Mouse (Mus musculus): ENCODE data around the gene Irgc1. TPM values are rescaled to one million over a fixed set of nuclear protein-coding genes. Genes with fewer than 3 reads are reported as not detected.

Irgc1 gene
- polyA plus RNA-seq, 1 experiment from 2014 or later = not detected

- Histone ChIP-seq H3K4me1 (peaks cover 12% of the 10 kb centered on the region; the same call in 1 of the 2 replicates), H3K9ac (no peak overlapping the region), H3K27me3 (no peaks in the 10 kb centered on the region), H3K4me3 (no peak overlapping the region), H3K4me2 (no peak overlapping the region), H3K36me3 (peaks cover 15% of the 10 kb centered on the region), H3K9me3 (peaks cover 9% of the 10 kb centered on the region), H3K27ac (no peak overlapping the region)
- WGBS = 92% methylated on average over 8 of the region's 8 CpGs
- no peak for ATAC-seq (ENCODE audit: insufficient number of reproducible peaks, insufficient read depth, low FRiP score, low TSS enrichment, low read depth)
These were observed 53.7 kb downstream of the Irgc1 start for GRCm38 (mm10) chr7:24398364-24398913.

DNA sequence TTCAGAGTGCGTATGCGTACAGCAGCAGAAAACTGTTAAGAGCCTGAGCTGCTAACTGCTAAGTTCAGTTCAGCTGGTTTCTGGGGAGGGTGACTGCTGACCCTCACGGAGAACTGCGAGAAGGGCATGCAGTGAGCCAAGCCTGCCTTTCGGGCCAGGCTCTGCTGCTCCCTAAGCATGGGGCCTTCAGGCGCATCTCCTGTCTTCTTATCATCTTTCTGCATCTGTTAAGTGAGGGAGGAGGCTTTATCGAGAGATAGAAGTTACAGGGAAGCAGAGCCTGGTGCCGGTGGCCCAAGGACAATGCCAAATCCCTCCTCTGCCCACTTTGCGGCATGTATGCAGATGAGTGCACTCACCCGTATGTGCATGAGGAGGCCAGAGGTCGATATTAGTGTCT is 55.3 kb downstream of the Irgc1 start:
- 0 out of 2 replicates have a peak overlapping the region, but pooled peaks have one; percentile 32 for H3K9ac ChIP-seq
- H3K27ac ChIP-seq = no peak overlapping the region
- ATAC-seq (ENCODE audit: insufficient number of reproducible peaks, insufficient read depth, low FRiP score, low TSS enrichment, low read depth) = no peak
- H3K4me1 ChIP-seq = peaks cover 12% of the 10 kb centered on the region; the same call in 1 of the 2 replicates
- H3K9me3 ChIP-seq = no peaks in the 10 kb centered on the region
- no peaks in the 10 kb centered on the region for H3K27me3 ChIP-seq
- no peaks in the 10 kb centered on the region for H3K36me3 ChIP-seq
- H3K4me3 ChIP-seq = no peak overlapping the region
- no peak overlapping the region for H3K4me2 ChIP-seq
- 77% methylated on average over 11 of the region's 11 CpGs for WGBS

GRCm38 (mm10) chr7:24394475-24395161 is 57.5 kb downstream of the Irgc1 start:
- Histone ChIP-seq H3K27ac (peak overlapping the region; percentile 18; the same call in 1 of the 2 replicates), H3K9ac (no peak overlapping the region)

DNA sequence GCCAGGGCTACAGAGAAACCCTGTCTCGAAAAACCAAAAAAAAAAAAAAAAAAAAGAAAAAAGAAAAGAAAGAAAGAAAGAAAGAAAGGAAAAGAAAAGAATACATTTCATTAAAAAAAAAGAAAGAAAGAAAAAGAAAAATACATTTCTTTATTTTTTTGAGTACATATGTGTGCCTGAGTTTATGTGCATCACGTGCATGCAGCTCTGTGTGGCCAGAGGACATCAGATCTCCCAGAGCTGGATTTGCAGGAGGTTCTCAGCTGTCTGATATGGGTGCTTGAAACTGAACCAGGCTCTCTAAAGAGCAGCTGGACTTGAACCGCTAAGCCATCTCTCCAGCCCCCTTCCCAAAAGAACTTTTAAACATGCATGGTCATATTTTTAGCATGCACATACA is 58.0 kb downstream of the Irgc1 start:
- peaks cover 30% of the 10 kb centered on the region for H3K4me1 ChIP-seq
- H3K36me3 ChIP-seq = no peaks in the 10 kb centered on the region
- no peak overlapping the region for H3K4me2 ChIP-seq
- 83% methylated on average over 3 of the region's 3 CpGs for WGBS
- H3K27ac ChIP-seq = no peak overlapping the region
- no peaks in the 10 kb centered on the region for H3K9me3 ChIP-seq
- no peak overlapping the region for H3K9ac ChIP-seq
- no peaks in the 10 kb centered on the region for H3K27me3 ChIP-seq
- H3K4me3 ChIP-seq = no peak overlapping the region
- ATAC-seq (ENCODE audit: insufficient number of reproducible peaks, insufficient read depth, low FRiP score, low TSS enrichment, low read depth) = no peak

More at GRCm38 (mm10) chr7:24394475-24395161, 57.5 kb downstream of the Irgc1 start:
- Histone ChIP-seq H3K4me2 (no peak overlapping the region), H3K4me1 (peaks cover 25% of the 10 kb centered on the region), H3K27me3 (no peaks in the 10 kb centered on the region), H3K36me3 (no peaks in the 10 kb centered on the region), H3K9me3 (no peaks in the 10 kb centered on the region), H3K4me3 (no peak overlapping the region)
- no peak for ATAC-seq (ENCODE audit: insufficient number of reproducible peaks, insufficient read depth, low FRiP score, low TSS enrichment, low read depth)
- 52% methylated on average over 15 of the region's 15 CpGs for WGBS

DNA sequence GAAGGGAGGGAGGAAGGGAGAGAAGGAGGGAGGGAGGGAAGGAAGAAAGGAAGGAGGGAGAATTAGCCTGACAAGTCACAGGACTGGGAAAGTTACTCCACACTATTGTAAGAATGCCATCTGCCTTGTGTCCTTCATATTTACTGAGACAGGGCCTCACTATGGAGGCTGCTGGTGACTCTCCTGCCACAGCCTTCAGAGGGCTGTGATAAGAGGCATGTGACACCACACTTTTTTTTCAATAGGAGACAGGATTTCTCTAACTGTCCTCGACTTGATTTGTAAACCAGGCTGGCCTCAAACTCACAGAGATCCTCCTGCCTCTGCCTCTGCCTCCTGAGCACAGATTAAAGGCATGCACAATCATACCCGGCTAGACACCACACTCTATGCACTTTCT is 60.4 kb downstream of the Irgc1 start:
- Histone ChIP-seq H3K9me3 (no peaks in the 10 kb centered on the region), H3K4me1 (peaks cover 30% of the 10 kb centered on the region), H3K27ac (peak overlapping the region; percentile 41; the same call in 1 of the 2 replicates), H3K36me3 (no peaks in the 10 kb centered on the region), H3K4me2 (no peak overlapping the region), H3K4me3 (no peak overlapping the region), H3K9ac (no peak overlapping the region), H3K27me3 (no peaks in the 10 kb centered on the region)
- 74% methylated on average over 2 of the region's 2 CpGs for WGBS
- ATAC-seq (ENCODE audit: insufficient number of reproducible peaks, insufficient read depth, low FRiP score, low TSS enrichment, low read depth) = no peak

DNA sequence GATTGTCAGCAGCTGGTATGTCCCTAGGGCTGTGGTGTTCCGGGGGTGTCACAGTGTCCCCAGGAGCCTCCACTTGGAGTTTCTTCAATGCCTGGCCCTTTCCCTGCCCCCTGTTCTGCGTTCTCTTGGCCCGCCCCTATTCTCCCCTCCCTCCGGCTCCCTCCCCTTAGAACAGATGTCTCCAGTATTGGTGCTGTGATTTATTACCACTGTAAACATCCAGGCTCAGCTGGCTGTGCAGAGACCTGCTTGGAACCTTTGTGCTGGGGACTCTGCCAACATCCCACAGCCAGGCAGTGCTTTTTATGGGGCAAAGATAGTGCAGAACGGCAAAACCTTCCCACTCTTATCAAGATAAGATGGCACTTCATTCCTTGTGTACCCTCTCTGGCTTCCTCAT is 61.0 kb downstream of the Irgc1 start:
- Histone ChIP-seq H3K4me3 (no peak overlapping the region), H3K4me2 (peak overlapping the region; percentile 26; the same call in 1 of the 2 replicates), H3K9me3 (no peaks in the 10 kb centered on the region), H3K36me3 (no peaks in the 10 kb centered on the region), H3K27me3 (no peaks in the 10 kb centered on the region), H3K27ac (peak overlapping the region; percentile 41; the same call in 1 of the 2 replicates), H3K4me1 (peaks cover 30% of the 10 kb centered on the region), H3K9ac (no peak overlapping the region)
- ATAC-seq (ENCODE audit: insufficient number of reproducible peaks, insufficient read depth, low FRiP score, low TSS enrichment, low read depth) = no peak
- 13% methylated on average over 5 of the region's 5 CpGs for WGBS

- Histone ChIP-seq H3K9me3 (no peaks in the 10 kb centered on the region), H3K4me1 (peaks cover 30% of the 10 kb centered on the region), H3K4me2 (no peak overlapping the region), H3K36me3 (no peaks in the 10 kb centered on the region), H3K9ac (no peak overlapping the region), H3K4me3 (no peak overlapping the region), H3K27me3 (no peaks in the 10 kb centered on the region), H3K27ac (peak overlapping the region; percentile 60; the same call in 1 of the 2 replicates)
- ATAC-seq (ENCODE audit: insufficient number of reproducible peaks, insufficient read depth, low FRiP score, low TSS enrichment, low read depth) = no peak
- WGBS = 44% methylated on average over 7 of the region's 7 CpGs
These were observed 61.6 kb downstream of the Irgc1 start for GRCm38 (mm10) chr7:24390512-24390911.

DNA sequence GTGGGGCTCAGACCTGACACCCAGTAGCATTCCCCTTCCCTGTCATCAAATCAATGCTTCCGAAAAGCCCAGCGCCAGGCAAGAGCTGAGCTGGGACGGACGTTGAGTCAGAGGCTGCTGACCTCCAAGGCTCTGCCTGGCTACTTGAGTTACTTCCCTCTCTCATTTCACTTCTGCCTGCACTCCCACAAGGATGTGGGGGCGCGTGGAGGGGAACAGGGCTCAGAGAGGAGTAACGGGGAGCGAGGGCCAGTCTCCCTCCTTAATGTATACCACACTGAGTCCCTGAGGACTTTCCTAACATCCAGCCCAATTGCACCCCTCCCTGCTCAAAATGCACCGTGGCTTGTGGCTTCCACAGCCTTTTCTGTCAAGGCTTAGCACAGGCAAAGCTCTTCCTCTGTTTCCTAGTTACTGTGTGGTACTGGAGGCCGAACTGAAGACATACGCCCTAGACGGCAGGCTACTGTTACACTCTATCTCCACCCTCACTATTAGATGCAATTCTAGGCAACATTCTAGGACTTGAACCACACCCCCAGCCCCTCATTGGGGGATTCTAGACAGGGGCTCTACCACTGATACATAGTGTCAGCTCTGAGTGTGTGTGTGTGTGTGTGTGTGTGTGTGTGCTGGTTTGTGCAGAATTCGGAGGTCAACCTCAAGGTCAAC is 62.4 kb downstream of the Irgc1 start:
- no peaks in the 10 kb centered on the region for H3K36me3 ChIP-seq
- ATAC-seq (ENCODE audit: insufficient number of reproducible peaks, insufficient read depth, low FRiP score, low TSS enrichment, low read depth) = peak; percentile 8; the same call in 1 of the 2 replicates
- no peak overlapping the region; the same call in 1 of the 2 replicates for H3K4me2 ChIP-seq
- H3K4me1 ChIP-seq = peaks cover 25% of the 10 kb centered on the region
- H3K27ac ChIP-seq = peak overlapping the region; percentile 60; the same call in 1 of the 2 replicates
- no peak overlapping the region for H3K4me3 ChIP-seq
- H3K9me3 ChIP-seq = no peaks in the 10 kb centered on the region
- peak overlapping the region; percentile 49; the same call in 1 of the 2 replicates for H3K9ac ChIP-seq
- 40% methylated on average over 13 of the region's 13 CpGs for WGBS
- H3K27me3 ChIP-seq = 0 out of 2 replicates have a peak, but pooled peaks cover under 1% of the 10 kb centered on the region

DNA sequence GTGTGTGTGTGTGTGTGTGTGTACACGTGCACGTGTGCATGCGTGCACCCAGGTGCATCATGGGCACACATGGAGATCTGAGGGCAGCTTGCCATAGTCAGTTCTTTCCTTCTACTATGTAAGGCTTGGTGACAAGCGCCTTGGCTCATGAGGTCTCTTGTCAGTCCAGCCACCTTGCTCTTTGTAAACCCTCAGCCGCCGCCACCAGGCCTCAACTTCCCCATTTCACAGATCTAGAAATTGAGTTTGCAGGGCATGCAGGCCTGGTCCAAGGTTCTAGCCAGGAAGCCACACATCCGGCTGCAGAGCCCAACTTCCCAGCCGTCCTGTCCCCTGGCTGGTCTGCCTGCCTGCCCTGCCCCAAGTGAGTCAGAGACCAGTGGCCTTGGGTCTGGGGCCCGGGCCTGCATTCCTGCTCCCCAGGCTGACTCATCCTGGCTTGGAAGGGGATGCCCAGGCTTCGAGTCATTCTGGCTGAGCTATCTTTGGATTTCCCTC is 65.0 kb downstream of the Irgc1 start:
- Histone ChIP-seq H3K4me3 (no peak overlapping the region), H3K27ac (no peak overlapping the region), H3K27me3 (0 out of 2 replicates have a peak, but pooled peaks cover 5% of the 10 kb centered on the region), H3K9ac (no peak overlapping the region), H3K9me3 (no peaks in the 10 kb centered on the region), H3K4me2 (no peak overlapping the region), H3K4me1 (peaks cover 20% of the 10 kb centered on the region), H3K36me3 (no peaks in the 10 kb centered on the region)
- 84% methylated on average over 10 of the region's 10 CpGs for WGBS
- ATAC-seq (ENCODE audit: insufficient number of reproducible peaks, insufficient read depth, low FRiP score, low TSS enrichment, low read depth) = no peak

GRCm38 (mm10) chr7:24384827-24385226 is 67.3 kb downstream of the Irgc1 start:
- H3K27ac ChIP-seq = no peak overlapping the region
- WGBS = 9% methylated on average over 11 of the region's 11 CpGs
- H3K36me3 ChIP-seq = no peaks in the 10 kb centered on the region
- ATAC-seq (ENCODE audit: insufficient number of reproducible peaks, insufficient read depth, low FRiP score, low TSS enrichment, low read depth) = no peak
- no peaks in the 10 kb centered on the region for H3K9me3 ChIP-seq
- H3K4me1 ChIP-seq = peaks cover 13% of the 10 kb centered on the region
- H3K4me3 ChIP-seq = no peak overlapping the region
- H3K4me2 ChIP-seq = 0 out of 2 replicates have a peak overlapping the region, but pooled peaks have one; percentile 27
- no peak overlapping the region for H3K9ac ChIP-seq
- 0 out of 2 replicates have a peak, but pooled peaks cover 5% of the 10 kb centered on the region for H3K27me3 ChIP-seq

GRCm38 (mm10) chr7:24384070-24384469 is 68.0 kb downstream of the Irgc1 start:
- H3K4me2 ChIP-seq = no peak overlapping the region
- H3K9ac ChIP-seq = no peak overlapping the region
- no peak overlapping the region for H3K27ac ChIP-seq
- no peaks in the 10 kb centered on the region for H3K9me3 ChIP-seq
- no peaks in the 10 kb centered on the region for H3K36me3 ChIP-seq
- no peak overlapping the region for H3K4me3 ChIP-seq
- WGBS = 60% methylated on average over 6 of the region's 6 CpGs
- no peak for ATAC-seq (ENCODE audit: insufficient number of reproducible peaks, insufficient read depth, low FRiP score, low TSS enrichment, low read depth)
- H3K27me3 ChIP-seq = 0 out of 2 replicates have a peak, but pooled peaks cover 5% of the 10 kb centered on the region
- peaks cover 12% of the 10 kb centered on the region for H3K4me1 ChIP-seq

Measured in embryonic facial prominence, embryonic 13.5 days (tissue).